Mouse (Mus musculus): ENCODE data around the gene Slc16a2. TPM values are rescaled to one million over a fixed set of nuclear protein-coding genes. Genes with fewer than 3 reads are reported as not detected.

Slc16a2 gene
- polyA plus RNA-seq, 1 experiment = 12.3 TPM

GRCm38 (mm10) chrX:103733091-103733490 is 88.7 kb downstream of the Slc16a2 start:
- no peak overlapping the region for H3K27ac ChIP-seq (ENCODE audit: insufficient read depth, low read length)

GRCm38 (mm10) chrX:103732033-103732703 is 89.6 kb downstream of the Slc16a2 start:
- no peak for DNase-seq
- H3K4me3 ChIP-seq (replicated peaks; ENCODE audit: insufficient read depth, low read depth, low read length) = no peak overlapping the region
- H3K4me1 ChIP-seq (ENCODE audit: control insufficient read depth, insufficient read depth, low read length) = no peaks in the 10 kb centered on the region
- 33% methylated on average over 4 of the region's 4 CpGs for WGBS
- H3K27me3 ChIP-seq (ENCODE audit: control insufficient read depth, insufficient read depth, low read length) = no peaks in the 10 kb centered on the region
- TF ChIP-seq CTCF (IDR thresholded peaks at IDR 0.05; ENCODE audit: borderline replicate concordance, insufficient read depth, low read depth, low read length) (no peak), POLR2A (IDR thresholded peaks at IDR 0.05; ENCODE audit: borderline replicate concordance, insufficient read depth, low read length) (no peak)
- no peak overlapping the region for H3K27ac ChIP-seq (ENCODE audit: insufficient read depth, low read length)

More at GRCm38 (mm10) chrX:103733091-103733490, 88.7 kb downstream of the Slc16a2 start:
- DNase-seq = no peak
- 84% methylated on average over 4 of the region's 4 CpGs for WGBS
- TF ChIP-seq POLR2A (IDR thresholded peaks at IDR 0.05; ENCODE audit: borderline replicate concordance, insufficient read depth, low read length) (no peak), CTCF (IDR thresholded peaks at IDR 0.05; ENCODE audit: borderline replicate concordance, insufficient read depth, low read depth, low read length) (no peak)
- Histone ChIP-seq H3K4me1 (ENCODE audit: control insufficient read depth, insufficient read depth, low read length) (no peaks in the 10 kb centered on the region), H3K4me3 (replicated peaks; ENCODE audit: insufficient read depth, low read depth, low read length) (no peak overlapping the region), H3K27me3 (ENCODE audit: control insufficient read depth, insufficient read depth, low read length) (no peaks in the 10 kb centered on the region)

- Histone ChIP-seq H3K4me1 (ENCODE audit: control insufficient read depth, insufficient read depth, low read length) (no peaks in the 10 kb centered on the region), H3K4me3 (replicated peaks; ENCODE audit: insufficient read depth, low read depth, low read length) (no peak overlapping the region), H3K27me3 (ENCODE audit: control insufficient read depth, insufficient read depth, low read length) (no peaks in the 10 kb centered on the region), H3K27ac (ENCODE audit: insufficient read depth, low read length) (no peak overlapping the region)
- WGBS = 91% methylated on average over 2 of the region's 2 CpGs
- no peak for DNase-seq
- TF ChIP-seq CTCF (IDR thresholded peaks at IDR 0.05; ENCODE audit: borderline replicate concordance, insufficient read depth, low read depth, low read length) (no peak), POLR2A (IDR thresholded peaks at IDR 0.05; ENCODE audit: borderline replicate concordance, insufficient read depth, low read length) (no peak)
These were observed 99.3 kb downstream of the Slc16a2 start for GRCm38 (mm10) chrX:103722437-103722836.

GRCm38 (mm10) chrX:103719618-103720185 is 102.1 kb downstream of the Slc16a2 start:
- WGBS = 49% methylated on average over 12 of the region's 12 CpGs
- TF ChIP-seq CTCF (IDR thresholded peaks at IDR 0.05; ENCODE audit: borderline replicate concordance, insufficient read depth, low read depth, low read length) (no peak), POLR2A (IDR thresholded peaks at IDR 0.05; ENCODE audit: borderline replicate concordance, insufficient read depth, low read length) (no peak)
- no peaks in the 10 kb centered on the region for H3K27me3 ChIP-seq (ENCODE audit: control insufficient read depth, insufficient read depth, low read length)
- H3K27ac ChIP-seq (ENCODE audit: insufficient read depth, low read length) = no peak overlapping the region
- H3K4me3 ChIP-seq (replicated peaks; ENCODE audit: insufficient read depth, low read depth, low read length) = no peak overlapping the region
- no peak for DNase-seq
- no peaks in the 10 kb centered on the region for H3K4me1 ChIP-seq (ENCODE audit: control insufficient read depth, insufficient read depth, low read length)

- H3K27me3 ChIP-seq (ENCODE audit: control insufficient read depth, insufficient read depth, low read length) = no peaks in the 10 kb centered on the region
- no peak overlapping the region for H3K4me3 ChIP-seq (replicated peaks; ENCODE audit: insufficient read depth, low read depth, low read length)
- WGBS = 36% methylated on average over 7 of the region's 7 CpGs
- no peaks in the 10 kb centered on the region for H3K4me1 ChIP-seq (ENCODE audit: control insufficient read depth, insufficient read depth, low read length)
- DNase-seq = no peak
- TF ChIP-seq POLR2A (IDR thresholded peaks at IDR 0.05; ENCODE audit: borderline replicate concordance, insufficient read depth, low read length) (no peak), CTCF (IDR thresholded peaks at IDR 0.05; ENCODE audit: borderline replicate concordance, insufficient read depth, low read depth, low read length) (no peak)
- no peak overlapping the region for H3K27ac ChIP-seq (ENCODE audit: insufficient read depth, low read length)
These were observed 108.9 kb downstream of the Slc16a2 start for GRCm38 (mm10) chrX:103712922-103713321.

- WGBS = 31% methylated on average over 2 of the region's 2 CpGs
- DNase-seq = no peak
- Histone ChIP-seq H3K4me3 (replicated peaks; ENCODE audit: insufficient read depth, low read depth, low read length) (no peak overlapping the region), H3K4me1 (ENCODE audit: control insufficient read depth, insufficient read depth, low read length) (no peaks in the 10 kb centered on the region), H3K27ac (ENCODE audit: insufficient read depth, low read length) (no peak overlapping the region), H3K27me3 (ENCODE audit: control insufficient read depth, insufficient read depth, low read length) (no peaks in the 10 kb centered on the region)
- no peak for TF ChIP-seq POLR2A (IDR thresholded peaks at IDR 0.05; ENCODE audit: borderline replicate concordance, insufficient read depth, low read length)
- no peak for TF ChIP-seq CTCF (IDR thresholded peaks at IDR 0.05; ENCODE audit: borderline replicate concordance, insufficient read depth, low read depth, low read length)
These were observed 112.1 kb downstream of the Slc16a2 start for GRCm38 (mm10) chrX:103709671-103710070.

- no peak for DNase-seq
- 78% methylated on average over 1 of the region's 1 CpGs for WGBS
- no peak for TF ChIP-seq POLR2A (IDR thresholded peaks at IDR 0.05; ENCODE audit: borderline replicate concordance, insufficient read depth, low read length)
- no peak for TF ChIP-seq CTCF (IDR thresholded peaks at IDR 0.05; ENCODE audit: borderline replicate concordance, insufficient read depth, low read depth, low read length)
- Histone ChIP-seq H3K27me3 (ENCODE audit: control insufficient read depth, insufficient read depth, low read length) (no peaks in the 10 kb centered on the region), H3K27ac (ENCODE audit: insufficient read depth, low read length) (no peak overlapping the region), H3K4me1 (ENCODE audit: control insufficient read depth, insufficient read depth, low read length) (no peaks in the 10 kb centered on the region), H3K4me3 (replicated peaks; ENCODE audit: insufficient read depth, low read depth, low read length) (no peak overlapping the region)
These were observed 113.2 kb downstream of the Slc16a2 start for GRCm38 (mm10) chrX:103708592-103708991.

- Histone ChIP-seq H3K4me1 (ENCODE audit: control insufficient read depth, insufficient read depth, low read length) (no peaks in the 10 kb centered on the region), H3K27me3 (ENCODE audit: control insufficient read depth, insufficient read depth, low read length) (no peaks in the 10 kb centered on the region), H3K27ac (ENCODE audit: insufficient read depth, low read length) (no peak overlapping the region), H3K4me3 (replicated peaks; ENCODE audit: insufficient read depth, low read depth, low read length) (no peak overlapping the region)
- WGBS = 84% methylated on average over 4 of the region's 4 CpGs
- DNase-seq = no peak
- TF ChIP-seq POLR2A (IDR thresholded peaks at IDR 0.05; ENCODE audit: borderline replicate concordance, insufficient read depth, low read length) = no peak
- TF ChIP-seq CTCF (IDR thresholded peaks at IDR 0.05; ENCODE audit: borderline replicate concordance, insufficient read depth, low read depth, low read length) = no peak
These were observed 117.2 kb downstream of the Slc16a2 start for GRCm38 (mm10) chrX:103704611-103705010.

All from cerebellum, adult 2 months (tissue).